Mouse (Mus musculus) MEL (cell line): ENCODE data around the gene Dpm2. TPM values are rescaled to one million over a fixed set of nuclear protein-coding genes. Genes with fewer than 3 reads are reported as not detected.

ENCODE experiments used
- DNase-seq: peaks from one replicate; pipeline ENCODE4 v3.0.0; 2011; ENCODE audit warnings: low read depth, low spot score
- H3K27ac ChIP-seq: 2 replicates; pipeline ENCODE4 v1.5.1; 2012; ENCODE audit warnings: low read depth, mild to moderate bottlenecking, control low read depth, low read length, moderate library complexity; ENCODE audit not compliant: control insufficient read depth
- H3K27me3 ChIP-seq, 2 experiments: fragments of 150-350 bp in 1 of 2; sonication (generic) in 1 of 2; 2 replicates each; pipeline ENCODE4 v1.6.1; 2012; ENCODE audit warnings: low read length in 2 of 2, mild to moderate bottlenecking in 2 of 2, improper control_type of control experiment in 1 of 2, moderate library complexity in 1 of 2; ENCODE audit not compliant: insufficient read depth in 2 of 2, control insufficient read depth in 1 of 2
- H3K36me3 ChIP-seq, 2 experiments: 2 replicates each; pipeline ENCODE4 v1.6.1; 2012 to 2014; ENCODE audit warnings: low read length in 2 of 2, improper control_type of control experiment in 1 of 2, inconsistent platforms in 1 of 2, mild to moderate bottlenecking in 1 of 2; ENCODE audit not compliant: insufficient read depth in 2 of 2, control insufficient read depth in 1 of 2
- H3K4me1 ChIP-seq, 2 experiments: fragments of 150-350 bp in 1 of 2; sonication (generic) in 1 of 2; 2 replicates each; pipeline ENCODE4 v1.6.1; 2012; ENCODE audit warnings: low read length in 2 of 2, improper control_type of control experiment in 1 of 2, mild to moderate bottlenecking in 1 of 2; ENCODE audit not compliant: insufficient read depth in 2 of 2, control insufficient read depth in 1 of 2
- H3K4me3 ChIP-seq, 2 experiments: fragments of 150-350 bp in 1 of 2; sonication (generic) in 1 of 2; 2 replicates each; pipeline ENCODE4 v1.5.1; 2012; ENCODE audit warnings: low read depth in 2 of 2, low read length in 2 of 2, mild to moderate bottlenecking in 2 of 2, moderate library complexity in 2 of 2, control low read depth in 1 of 2, improper control_type of control experiment in 1 of 2; ENCODE audit not compliant: control insufficient read depth in 1 of 2, insufficient read depth in 1 of 2
- H3K79me2 ChIP-seq: 2 replicates; pipeline ENCODE4 v1.6.1; 2012; ENCODE audit warnings: mild to moderate bottlenecking, low read length, moderate library complexity; ENCODE audit not compliant: control insufficient read depth, poor library complexity, insufficient read depth
- H3K9ac ChIP-seq: 2 replicates; pipeline ENCODE4 v1.6.1; 2012; ENCODE audit warnings: low read depth, mild to moderate bottlenecking, control low read depth, low read length, moderate library complexity; ENCODE audit not compliant: control insufficient read depth, poor library complexity, severe bottlenecking
- H3K9me3 ChIP-seq: fragments of 150-350 bp; sonication (generic); replicated peaks from 2 replicates; pipeline ENCODE4 v1.6.1; 2012; ENCODE audit warnings: mild to moderate bottlenecking, low read length, improper control_type of control experiment, moderate library complexity; ENCODE audit not compliant: insufficient read depth
- BHLHE40 ChIP-seq: IDR thresholded peaks from 2 replicates; pipeline ENCODE4 v1.6.1; 2012; ENCODE audit warnings: low read depth, mild to moderate bottlenecking, inconsistent platforms, low read length, improper control_type of control experiment, borderline replicate concordance
- ETS1 ChIP-seq: IDR thresholded peaks from 2 replicates; pipeline ENCODE4 v1.6.1; 2012; ENCODE audit warnings: low read depth, mild to moderate bottlenecking, inconsistent platforms, low read length, improper control_type of control experiment, moderate library complexity
- GABPA ChIP-seq: IDR thresholded peaks from 2 replicates; pipeline ENCODE4 v1.6.1; 2012; ENCODE audit warnings: low read depth, mild to moderate bottlenecking, inconsistent platforms, low read length, improper control_type of control experiment, moderate library complexity
- GATA1 ChIP-seq: IDR thresholded peaks from 2 replicates; pipeline ENCODE4 v1.6.1; 2011; ENCODE audit warnings: low read depth, low read length, improper control_type of control experiment
- HCFC1 ChIP-seq: IDR thresholded peaks from 2 replicates; pipeline ENCODE4 v1.6.1; 2012; ENCODE audit warnings: low read depth, mild to moderate bottlenecking, inconsistent platforms, low read length, improper control_type of control experiment, moderate library complexity
- JUND ChIP-seq: IDR thresholded peaks from 2 replicates; pipeline ENCODE4 v1.6.1; 2011; ENCODE audit warnings: low read depth, mild to moderate bottlenecking, improper control_type of control experiment, low read length
- KAT2A ChIP-seq: conservative IDR thresholded peaks from 2 replicates; pipeline ENCODE4 v1.6.1; 2012; ENCODE audit warnings: low read depth, low read length, improper control_type of control experiment, inconsistent platforms
- MAFK ChIP-seq: IDR thresholded peaks from 2 replicates; pipeline ENCODE4 v1.6.1; 2011; ENCODE audit warnings: low read depth, mild to moderate bottlenecking, low read length, improper control_type of control experiment, borderline replicate concordance
- MAX ChIP-seq: IDR thresholded peaks from 2 replicates; pipeline ENCODE4 v1.6.1; 2011; ENCODE audit warnings: low read length, improper control_type of control experiment
- MAZ ChIP-seq: IDR thresholded peaks from 2 replicates; pipeline ENCODE4 v1.6.1; 2012; ENCODE audit warnings: low read depth, mild to moderate bottlenecking, inconsistent platforms, low read length, improper control_type of control experiment
- MEF2A ChIP-seq: IDR thresholded peaks from 2 replicates; pipeline ENCODE4 v1.6.1; 2014; ENCODE audit warnings: low read depth, mild to moderate bottlenecking, inconsistent platforms, low read length, improper control_type of control experiment; ENCODE audit not compliant: poor library complexity, insufficient replicate concordance, severe bottlenecking; ENCODE audit errors: extremely low read depth
- MXI1 ChIP-seq: IDR thresholded peaks from 2 replicates; pipeline ENCODE4 v1.6.1; 2011; ENCODE audit warnings: mild to moderate bottlenecking, low read depth, low read length, improper control_type of control experiment
- MYB ChIP-seq: IDR thresholded peaks from 2 replicates; pipeline ENCODE4 v1.6.1; 2011; ENCODE audit warnings: mild to moderate bottlenecking, low read depth, low read length, improper control_type of control experiment
- MYC ChIP-seq: IDR thresholded peaks from 2 replicates; pipeline ENCODE4 v1.6.1; 2011; ENCODE audit warnings: low read depth, mild to moderate bottlenecking, low read length, improper control_type of control experiment, moderate library complexity
- NELFE ChIP-seq: IDR thresholded peaks from 2 replicates; pipeline ENCODE4 v1.6.1; 2011; ENCODE audit warnings: low read depth, low read length, improper control_type of control experiment
- POLR2A ChIP-seq, 2 experiments: IDR thresholded peaks; 2 replicates each; pipeline ENCODE4 v1.6.1; 2011 to 2012; ENCODE audit warnings: low read length in 2 of 2, mild to moderate bottlenecking in 2 of 2, control low read depth in 1 of 2, improper control_type of control experiment in 1 of 2, low read depth in 1 of 2, moderate library complexity in 1 of 2; ENCODE audit not compliant: control insufficient read depth in 1 of 2, insufficient read depth in 1 of 2, poor library complexity in 1 of 2
- POLR2AphosphoS2 ChIP-seq: IDR thresholded peaks from 2 replicates; pipeline ENCODE4 v1.6.1; 2011; ENCODE audit warnings: low read length, improper control_type of control experiment
- POLR2AphosphoS5 ChIP-seq: IDR thresholded peaks from 2 replicates; pipeline ENCODE4 v1.6.1; 2012; ENCODE audit warnings: low read depth, borderline replicate concordance, mild to moderate bottlenecking, inconsistent platforms, low read length, moderate library complexity, mixed read lengths
- RCOR1 ChIP-seq: IDR thresholded peaks from 2 replicates; pipeline ENCODE4 v1.6.1; 2012; ENCODE audit warnings: low read depth, mild to moderate bottlenecking, inconsistent platforms, low read length, improper control_type of control experiment
- SMC3 ChIP-seq: IDR thresholded peaks from 2 replicates; pipeline ENCODE4 v1.6.1; 2011; ENCODE audit warnings: low read depth, low read length, improper control_type of control experiment
- TAL1 ChIP-seq: IDR thresholded peaks from 2 replicates; pipeline ENCODE4 v1.6.1; 2012; ENCODE audit warnings: mild to moderate bottlenecking, inconsistent platforms, low read length, moderate library complexity, mixed read lengths
- TBP ChIP-seq: IDR thresholded peaks from 2 replicates; pipeline ENCODE4 v1.8.0; 2011; ENCODE audit warnings: low read depth, low read length, improper control_type of control experiment
- UBTF ChIP-seq: IDR thresholded peaks from 2 replicates; pipeline ENCODE4 v1.6.1; 2012; ENCODE audit warnings: low read depth, mild to moderate bottlenecking, inconsistent platforms, low read length, improper control_type of control experiment, moderate library complexity, borderline replicate concordance; ENCODE audit not compliant: insufficient read depth
- USF1 ChIP-seq: IDR thresholded peaks from 2 replicates; pipeline ENCODE4 v1.6.1; 2014; ENCODE audit warnings: low read depth, mild to moderate bottlenecking, inconsistent platforms, low read length, improper control_type of control experiment, moderate library complexity
- USF2 ChIP-seq, 2 experiments: IDR thresholded peaks; 2 replicates each; pipeline ENCODE4 v1.6.1; 2011 to 2012; ENCODE audit warnings: improper control_type of control experiment in 2 of 2, low read length in 2 of 2, borderline replicate concordance in 1 of 2, inconsistent platforms in 1 of 2, low read depth in 1 of 2, mild to moderate bottlenecking in 1 of 2; ENCODE audit not compliant: insufficient read depth in 1 of 2
- ZC3H11A ChIP-seq: IDR thresholded peaks from 2 replicates; pipeline ENCODE4 v1.6.1; 2012; ENCODE audit warnings: low read depth, mild to moderate bottlenecking, inconsistent platforms, low read length, improper control_type of control experiment
- ZKSCAN1 ChIP-seq: IDR thresholded peaks from 2 replicates; pipeline ENCODE4 v1.6.1; 2012; ENCODE audit warnings: low read depth, mild to moderate bottlenecking, inconsistent platforms, low read length, improper control_type of control experiment, moderate library complexity
- ZMIZ1 ChIP-seq: IDR thresholded peaks from 2 replicates; pipeline ENCODE4 v1.6.1; 2012; ENCODE audit warnings: low read depth, mild to moderate bottlenecking, inconsistent platforms, low read length, improper control_type of control experiment, moderate library complexity
- polyA plus RNA-seq, 2 experiments: library from polyadenylated mRNA; stranded (reverse) in 1 of 2; unstranded in 1 of 2; fragments of >175 nt in 1 of 2; fragments of >200 nt in 1 of 2; gene quantifications; 2 replicates each; pipeline versions ENCODE4 v1.2.1 to v1.2.4; 2012; ENCODE audit warnings: low replicate concordance in 2 of 2, low read depth in 1 of 2; ENCODE audit not compliant: insufficient read length in 2 of 2, insufficient read depth in 1 of 2, missing spikeins in 1 of 2
- total RNA-seq: library from RNA; depleted of rRNA; stranded (reverse); fragments of 300-350 nt; gene quantifications from 2 replicates; pipeline ENCODE4 v1.2.3, GENCODE M21; 2012

The Dpm2 gene
- total and polyA plus RNA-seq, 3 experiments, result 45.8 to 109 TPM; not detected in 1

DNA sequence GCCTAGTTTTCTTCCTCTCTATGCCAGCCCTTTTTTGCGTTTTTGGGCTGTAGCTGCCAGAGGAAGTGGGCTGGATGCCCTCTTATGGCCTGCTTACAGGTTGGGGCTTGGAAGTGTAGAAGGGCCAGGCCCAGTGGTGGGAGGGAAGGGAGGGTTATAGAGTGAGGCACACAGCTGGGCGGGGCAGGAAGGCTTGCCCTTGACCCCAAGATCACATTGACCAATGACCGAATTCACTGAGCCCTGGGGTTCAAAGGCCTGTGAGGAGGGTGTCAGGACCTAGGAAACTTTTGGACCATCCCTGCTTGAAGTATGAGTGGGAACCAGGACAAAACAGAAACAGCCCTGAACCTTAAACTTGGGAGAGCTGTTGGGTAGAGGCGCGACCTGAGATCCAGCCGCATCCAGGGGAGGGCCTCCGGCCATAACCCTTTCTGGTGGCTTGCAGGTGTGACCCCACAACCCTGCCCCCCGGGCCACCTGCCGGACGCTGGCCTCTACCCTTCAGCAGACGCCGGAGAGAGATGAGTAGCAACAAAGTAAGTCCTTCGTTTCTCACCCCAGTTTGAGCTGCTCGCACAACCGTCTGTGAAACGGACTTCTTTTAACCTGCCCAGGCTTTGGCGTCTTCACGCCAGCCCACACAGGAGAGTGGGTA is 38.2 kb downstream of the Dpm2 start:
- Histone ChIP-seq H3K9ac (peak overlapping the region; percentile 30), H3K4me3 (peak overlapping the region; percentile 20 to 93), H3K9me3 (no peaks in the 10 kb centered on the region), H3K27ac (peak overlapping the region; percentile 30), H3K79me2 (peaks cover 2% of the 10 kb centered on the region; the same call in 1 of the 2 replicates), H3K4me1 (peaks cover 6 to 29% of the 10 kb centered on the region in 2 experiments)
- no peak for DNase-seq
- no peak for TF ChIP-seq MAFK
- no peak for TF ChIP-seq HCFC1
- no peak for TF ChIP-seq POLR2AphosphoS2
- TF ChIP-seq ZKSCAN1, result no peak
- TF ChIP-seq USF1, result no peak
- TF ChIP-seq MAZ, result 0 out of 2 replicates have a peak, but pooled peaks have one; percentile 47
- TF ChIP-seq ZC3H11A, result no peak
- TF ChIP-seq, all 39 proteins: peak for 1
- no peaks in the 10 kb centered on the region for H3K27me3 ChIP-seq
- H3K36me3 ChIP-seq, result peaks cover 0 to 6% of the 10 kb centered on the region in 2 experiments; a peak in 2 of 4 replicates

DNA sequence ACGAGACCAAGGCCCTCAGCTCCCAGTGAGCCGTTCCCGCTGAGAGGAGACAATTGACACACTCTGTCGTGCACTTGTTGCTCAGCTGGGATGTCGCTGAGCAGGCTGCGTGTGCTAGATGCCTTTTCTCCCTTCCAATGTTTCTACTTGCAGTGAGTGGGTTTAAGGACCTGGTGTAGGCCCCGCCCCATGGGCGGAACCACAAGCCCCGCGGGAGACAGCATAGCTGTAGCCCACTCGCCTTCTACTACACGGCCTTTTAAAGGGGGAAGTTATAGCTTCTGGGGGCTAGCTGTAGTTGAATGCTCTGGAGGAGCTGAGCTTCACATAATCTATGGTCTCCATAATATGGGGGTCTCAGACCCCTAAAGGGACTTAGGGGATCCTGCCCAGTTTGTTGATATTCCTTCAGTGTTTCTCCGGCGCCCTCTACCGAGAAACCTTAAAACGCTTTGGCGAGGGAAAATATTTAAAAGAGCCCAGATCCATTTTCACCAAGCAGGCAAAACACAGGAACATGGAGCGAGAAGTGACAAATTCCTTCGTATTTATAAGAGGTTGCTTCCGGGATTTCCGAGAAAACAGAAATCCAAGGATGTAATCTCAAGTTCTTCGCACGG is 40.1 kb downstream of the Dpm2 start:
- Histone ChIP-seq H3K27ac (peak overlapping the region; percentile 26), H3K4me3 (peak overlapping the region; percentile 54 to 62), H3K36me3 (peaks cover 1 to 6% of the 10 kb centered on the region in 2 experiments; a peak in 2 of 4 replicates), H3K9ac (peak overlapping the region; percentile 52), H3K4me1 (peaks cover 6 to 29% of the 10 kb centered on the region in 2 experiments), H3K9me3 (no peaks in the 10 kb centered on the region), H3K79me2 (peaks cover 2% of the 10 kb centered on the region; the same call in 1 of the 2 replicates), H3K27me3 (no peaks in the 10 kb centered on the region)
- DNase-seq, result peak; percentile 81
- TF ChIP-seq GATA1 (no peak), MAFK (no peak), MXI1 (peak; percentile 47; the same call in 1 of the 2 replicates), ZKSCAN1 (no peak), MEF2A (no peak), TBP (no peak), ZMIZ1 (no peak), UBTF (no peak), MYB (no peak), BHLHE40 (no peak), GABPA (no peak), MAZ (0 out of 2 replicates have a peak, but pooled peaks have one; percentile 41), POLR2A (IDR thresholded peaks at IDR 0.05; ENCODE audit: control insufficient read depth in 1 of 2, insufficient read depth in 1 of 2, low read depth in 1 of 2, low read length in 2 of 2, poor library complexity in 1 of 2) (0 out of 4 replicates have a peak, but pooled peaks of 1 of the 2 experiments have one; percentile 23), POLR2AphosphoS2 (no peak), MYC (0 out of 2 replicates have a peak, but pooled peaks have one; percentile 17), TAL1 (no peak), KAT2A (no peak), ETS1 (no peak), USF2 (IDR thresholded peaks at IDR 0.05; ENCODE audit: borderline replicate concordance in 1 of 2, insufficient read depth in 1 of 2, low read depth in 1 of 2, low read length in 2 of 2) (no peak), JUND (no peak), MAX (no peak), ZC3H11A (no peak), SMC3 (peak; percentile 45; the same call in 1 of the 2 replicates), POLR2AphosphoS5 (no peak), USF1 (no peak), NELFE (no peak), RCOR1 (no peak)
